Mouse (Mus musculus) brown adipose tissue, adult 24 weeks (tissue): ENCODE results near the gene Prl8a9. TPM values are rescaled to one million over a fixed set of nuclear protein-coding genes. Genes with fewer than 3 reads are reported as not detected.

Source experiments
- H3K27ac ChIP-seq: fragments of 200-500 bp; replicated peaks from 2 replicates; pipeline ENCODE4 v1.5.1; 2012; ENCODE audit warnings: low read depth, mild to moderate bottlenecking, low read length
- H3K4me1 ChIP-seq: fragments of 200-500 bp; 2 replicates; pipeline ENCODE4 v1.6.1; 2012; ENCODE audit warnings: low read length, mixed read lengths; ENCODE audit not compliant: control insufficient read depth, insufficient read depth, insufficient read length
- H3K4me3 ChIP-seq: fragments of 200-500 bp; 2 replicates; pipeline ENCODE4 v1.5.1; 2012; ENCODE audit warnings: low read depth, mild to moderate bottlenecking, low read length, moderate library complexity; ENCODE audit not compliant: insufficient read depth
- polyA plus RNA-seq: library from polyadenylated mRNA; stranded (reverse); fragments of >200 nt; gene quantifications from 2 replicates; pipeline ENCODE4 v1.2.4, GENCODE M21; 2012; ENCODE audit not compliant: missing spikeins, insufficient read depth, insufficient read length

Prl8a9 gene
- not detected in 2 replicates for polyA plus RNA-seq

DNA sequence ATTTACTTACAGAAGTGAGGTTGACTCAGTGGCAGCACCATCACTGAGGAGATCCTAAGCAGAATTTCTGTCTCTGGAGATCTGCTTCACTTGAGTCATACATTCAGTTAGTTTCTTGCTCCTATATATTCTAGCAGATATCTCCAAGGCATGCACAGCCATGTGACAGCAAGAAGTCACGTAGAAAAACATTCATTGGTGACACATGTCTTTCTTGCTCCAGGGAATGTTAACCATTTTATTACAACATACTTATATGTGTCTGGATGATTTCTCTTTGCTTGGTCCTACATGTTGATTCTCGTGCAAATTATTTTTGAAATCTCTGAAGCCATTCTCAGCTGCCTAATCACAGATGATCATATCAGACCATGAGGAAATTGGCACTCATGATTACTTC lies at the start of gene Prl8a9:
Gene Prl8a9, minus strand, starts transcription at position 101 of the 400 bp plus-strand sequence.
- no peak within 1 kb of the TSS for H3K4me3 ChIP-seq
- H3K27ac ChIP-seq = no peak within 1 kb of the TSS
- H3K4me1 ChIP-seq = no peaks in the 10 kb centered on the region

DNA sequence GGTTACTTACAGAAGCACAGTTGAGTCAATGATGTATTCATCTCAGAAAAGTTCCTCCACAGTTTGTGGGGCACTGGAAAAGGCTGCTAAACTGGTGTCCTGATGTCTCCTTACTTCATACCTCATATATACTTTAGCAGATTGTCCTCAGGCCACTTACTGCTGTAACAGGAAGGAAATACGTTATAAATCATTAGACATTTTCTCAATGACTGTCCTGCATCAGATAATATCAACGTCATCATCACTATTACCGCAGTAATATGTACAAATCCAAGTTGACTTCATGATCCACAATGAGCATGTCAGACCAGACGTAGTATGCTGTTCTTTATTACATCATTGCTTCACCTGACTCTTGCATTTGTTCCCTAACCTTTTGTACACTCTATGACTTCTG lies 46.1 kb upstream of the Prl8a9 start, which contains the start of gene Prl7b1:
Gene Prl7b1, minus strand, starts transcription at position 101 of the 400 bp plus-strand sequence.
- Histone ChIP-seq H3K4me3 (no peak within 1 kb of the TSS), H3K4me1 (no peaks in the 10 kb centered on the region), H3K27ac (no peak within 1 kb of the TSS)

DNA sequence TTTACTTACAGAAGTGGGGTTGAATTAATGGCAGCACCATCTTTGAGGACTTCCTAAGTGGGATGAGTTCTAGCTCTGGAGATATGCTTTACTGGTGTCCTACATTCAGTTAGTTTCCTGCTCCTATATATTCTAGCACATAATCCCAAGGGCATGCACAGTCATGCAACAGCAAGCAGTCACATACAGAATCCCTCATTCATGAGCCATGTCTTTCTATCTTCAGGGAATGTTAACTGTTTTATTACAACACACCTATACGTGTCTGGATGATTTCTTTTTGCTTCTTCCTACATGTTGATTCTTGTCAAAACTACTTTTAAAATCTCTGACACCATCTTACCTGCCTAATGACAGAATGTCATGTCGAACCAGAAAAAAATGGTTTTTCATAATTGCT lies 17.7 kb upstream of the Prl8a9 start, which contains the start of gene Prl8a1:
Gene Prl8a1, minus strand, starts transcription at position 101 of the 400 bp plus-strand sequence.
- Histone ChIP-seq H3K4me1 (no peaks in the 10 kb centered on the region), H3K27ac (no peak within 1 kb of the TSS), H3K4me3 (no peak within 1 kb of the TSS)

DNA sequence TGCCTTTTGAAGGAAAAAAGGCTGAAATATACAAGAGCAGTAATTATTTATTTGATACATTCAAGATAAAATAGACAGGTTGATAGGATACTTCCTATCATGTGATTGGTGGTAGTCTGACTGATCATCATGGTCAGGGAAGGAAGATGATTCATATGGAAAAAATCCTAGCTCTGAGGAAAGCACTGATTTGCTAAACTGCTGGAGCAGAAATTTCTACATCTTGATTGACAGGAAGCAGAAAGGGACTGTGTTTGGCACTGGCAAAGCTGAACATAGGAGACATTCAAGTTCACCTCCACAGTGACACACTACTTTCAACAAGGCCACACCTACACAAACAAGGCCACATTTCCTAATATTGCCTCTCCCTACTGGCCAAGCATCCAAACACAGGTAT lies 11.1 kb downstream of the Prl8a9 start:
- H3K4me1 ChIP-seq = no peaks in the 10 kb centered on the region
- H3K4me3 ChIP-seq = no peak overlapping the region
- no peak overlapping the region for H3K27ac ChIP-seq

DNA sequence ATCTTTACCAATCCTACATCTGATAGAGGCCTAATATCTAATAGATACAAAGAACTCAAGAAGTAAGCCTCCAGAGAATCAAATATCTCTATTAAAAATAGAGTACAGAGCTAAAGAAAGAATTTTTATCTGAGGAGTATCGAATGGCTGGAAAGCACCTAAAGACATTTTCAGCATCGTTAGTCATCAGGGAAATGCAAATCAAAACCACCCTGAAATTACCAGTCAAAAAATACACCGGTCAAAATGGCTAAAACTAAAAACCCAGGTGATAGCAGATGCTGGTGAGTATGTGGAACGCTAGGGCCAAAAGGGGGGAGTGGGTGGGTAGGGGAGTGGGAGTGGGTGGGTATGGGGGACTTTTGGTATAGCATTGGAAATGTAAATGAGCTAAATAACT lies 41.2 kb downstream of the Prl8a9 start:
- Histone ChIP-seq H3K27ac (no peak overlapping the region), H3K4me1 (no peaks in the 10 kb centered on the region), H3K4me3 (no peak overlapping the region)

DNA sequence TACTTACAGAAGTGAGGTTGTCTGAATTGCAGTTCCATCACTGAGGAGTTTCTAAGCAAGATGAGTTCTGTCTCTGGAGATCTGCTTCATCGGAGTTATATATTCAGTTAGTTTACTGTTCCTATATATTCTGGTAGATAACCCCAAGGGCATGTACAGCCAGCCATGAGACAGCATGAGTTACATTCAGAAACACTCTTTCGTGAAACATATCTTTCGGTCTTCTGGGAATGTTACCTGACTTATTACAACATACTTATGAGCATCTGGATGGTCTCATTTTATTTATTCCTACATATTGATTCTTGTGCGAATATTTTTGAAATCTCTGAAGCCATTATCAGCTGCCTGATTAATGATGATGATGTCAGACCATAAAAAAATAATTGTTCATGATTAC lies 51.3 kb downstream of the Prl8a9 start, which contains the start of gene Prl8a8:
Gene Prl8a8, minus strand, starts transcription at position 101 of the 400 bp plus-strand sequence.
- Histone ChIP-seq H3K4me3 (no peak within 1 kb of the TSS), H3K27ac (no peak within 1 kb of the TSS), H3K4me1 (no peaks in the 10 kb centered on the region)

Other genes with a start within 250 kb of the Prl8a9 start
- gene Prl8a2, start 218.9 kb downstream of the Prl8a9 start, polyA plus RNA-seq = not detected in 2 replicates
- not detected in 2 replicates for gene Prl2b1, start 173.8 kb downstream of the Prl8a9 start, polyA plus RNA-seq
- not detected in 2 replicates for gene Prl8a6, start 125.9 kb downstream of the Prl8a9 start, polyA plus RNA-seq
- gene Prl8a8, start 51.4 kb downstream of the Prl8a9 start, polyA plus RNA-seq = not detected in 2 replicates
- not detected in 2 replicates for gene Prl8a1, start 17.6 kb upstream of the Prl8a9 start, polyA plus RNA-seq
- not detected in 2 replicates for gene Prl7b1, start 46.0 kb upstream of the Prl8a9 start, polyA plus RNA-seq
- not detected in 2 replicates for gene Prl7a1, start 77.9 kb upstream of the Prl8a9 start, polyA plus RNA-seq
- gene Prl7a2, start 103.4 kb upstream of the Prl8a9 start, polyA plus RNA-seq = not detected in 2 replicates
- not detected in 2 replicates for gene Prl7d1, start 152.1 kb upstream of the Prl8a9 start, polyA plus RNA-seq
- not detected in 2 replicates for gene Prl7c1, start 216.2 kb upstream of the Prl8a9 start, polyA plus RNA-seq
- gene Prl2a1, start 237.0 kb upstream of the Prl8a9 start, polyA plus RNA-seq = not detected in 2 replicates